Mouse (Mus musculus) ES-Bruce4 (cell line): ENCODE measurements at regions not wholly inside any gene's neighbourhood (a gene's known extent, or its start where the extent isn't known, plus 50 kb on each side); places are given as distances from the start of the nearest gene placed in this dataset.

Experiments
- CTCF ChIP-seq: IDR thresholded peaks from one replicate; pipeline ENCODE4 v1.8.1; 2011; ENCODE audit warnings: low read depth, low read length
- EP300 ChIP-seq: IDR thresholded peaks from 2 replicates; pipeline ENCODE4 v1.6.1; 2011; ENCODE audit warnings: low read depth, low read length; ENCODE audit not compliant: insufficient read depth
- POLR2A ChIP-seq: IDR thresholded peaks from one replicate; pipeline ENCODE4 v1.8.1; 2011; ENCODE audit warnings: low read length; ENCODE audit not compliant: insufficient read depth

GRCm38 (mm10) chr1:125013301-125013700, 422.2 kb downstream of the Actr3 start:
- TF ChIP-seq CTCF: no peak
- TF ChIP-seq POLR2A: no peak
- TF ChIP-seq EP300: no peak
